Mouse (Mus musculus) neural tube, embryonic 14.5 days (tissue): ENCODE measurements at regions not wholly inside any gene's neighbourhood (a gene's known extent, or its start where the extent isn't known, plus 50 kb on each side); places are given as distances from the start of the nearest gene placed in this dataset.

Experiments
- ATAC-seq: fragments of 200-750 bp; cut with Nextera tagmentation; 2 replicates; pipeline ENCODE4 v1.8.0; 2017; ENCODE audit warnings: low read depth, mild to moderate bottlenecking, moderate TSS enrichment, moderate library complexity
- H3K27ac ChIP-seq: fragments of 300-500 bp; sonication (generic); 2 replicates; pipeline ENCODE4 v1.5.1; 2014; ENCODE audit warnings: low read depth, mild to moderate bottlenecking, control low read depth, low read length, moderate library complexity, mixed read lengths
- H3K27me3 ChIP-seq: fragments of 300-500 bp; sonication (generic); 2 replicates; pipeline ENCODE4 v1.6.1; 2014; ENCODE audit warnings: low read length; ENCODE audit not compliant: control insufficient read depth, insufficient read depth
- H3K36me3 ChIP-seq: fragments of 300-500 bp; sonication (generic); 2 replicates; pipeline ENCODE4 v1.6.1; 2014; ENCODE audit warnings: low read length, mixed read lengths; ENCODE audit not compliant: control insufficient read depth, insufficient read depth
- H3K4me1 ChIP-seq: fragments of 300-500 bp; sonication (generic); 2 replicates; pipeline ENCODE4 v1.6.1; 2014; ENCODE audit warnings: low read length; ENCODE audit not compliant: control insufficient read depth, insufficient read depth
- H3K4me2 ChIP-seq: fragments of 300-500 bp; sonication (generic); 2 replicates; pipeline ENCODE4 v1.6.1; 2014; ENCODE audit warnings: mild to moderate bottlenecking, low read depth, low read length, control low read depth
- H3K4me3 ChIP-seq: fragments of 300-500 bp; sonication (generic); 2 replicates; pipeline ENCODE4 v1.5.1; 2014; ENCODE audit warnings: low read depth, low read length, control low read depth, mixed read lengths
- H3K9ac ChIP-seq: fragments of 300-500 bp; sonication (generic); replicated peaks from 2 replicates; pipeline ENCODE4 v1.6.1; 2014; ENCODE audit warnings: low read depth, mild to moderate bottlenecking, control low read depth, low read length, mixed read lengths
- H3K9me3 ChIP-seq: fragments of 300-500 bp; sonication (generic); 2 replicates; pipeline ENCODE4 v1.6.1; 2016; ENCODE audit warnings: low read length; ENCODE audit not compliant: control insufficient read depth
- WGBS: fragments of 180-500 bp; shearing (Covaris S2); extraction: QIAGEN DNeasy Blood & Tissue Kit; methylation state at CpG from one replicate; pipeline ENCODE4 v1.1.7; 2014; 5-methylcytosine and 5-hydroxymethylcytosine counted together

GRCm38 (mm10) chr3:104327034-104327729 lies 107.0 kb upstream of the Magi3 start:
- ATAC-seq = no peak
- H3K27ac ChIP-seq = no peak overlapping the region
- H3K4me2 ChIP-seq = no peak overlapping the region
- H3K27me3 ChIP-seq = no peaks in the 10 kb centered on the region
- no peak overlapping the region for H3K4me3 ChIP-seq
- H3K4me1 ChIP-seq = no peaks in the 10 kb centered on the region
- H3K9ac ChIP-seq = no peak overlapping the region
- H3K9me3 ChIP-seq = no peaks in the 10 kb centered on the region
- 88% methylated on average over 12 of the region's 12 CpGs for WGBS
- no peaks in the 10 kb centered on the region for H3K36me3 ChIP-seq

GRCm38 (mm10) chr3:104322591-104322990 lies 102.4 kb upstream of the Magi3 start:
- WGBS = 68% methylated on average over 2 of the region's 2 CpGs
- H3K4me3 ChIP-seq = no peak overlapping the region

GRCm38 (mm10) chr3:104320404-104320803 lies 100.2 kb upstream of the Magi3 start:
- Histone ChIP-seq H3K27me3 (no peaks in the 10 kb centered on the region), H3K4me2 (no peak overlapping the region), H3K4me3 (no peak overlapping the region), H3K27ac (no peak overlapping the region), H3K9me3 (no peaks in the 10 kb centered on the region), H3K36me3 (no peaks in the 10 kb centered on the region), H3K4me1 (peaks cover 10% of the 10 kb centered on the region; the same call in 1 of the 2 replicates), H3K9ac (no peak overlapping the region)
- no peak for ATAC-seq
- WGBS = 62% methylated on average over 4 of the region's 4 CpGs

More at GRCm38 (mm10) chr3:104322591-104322990, 102.4 kb upstream of the Magi3 start:
- no peak overlapping the region for H3K9ac ChIP-seq
- no peak for ATAC-seq
- H3K27ac ChIP-seq = no peak overlapping the region
- H3K4me1 ChIP-seq = peaks cover 10% of the 10 kb centered on the region; the same call in 1 of the 2 replicates
- H3K4me2 ChIP-seq = no peak overlapping the region
- no peaks in the 10 kb centered on the region for H3K9me3 ChIP-seq
- no peaks in the 10 kb centered on the region for H3K27me3 ChIP-seq
- H3K36me3 ChIP-seq = no peaks in the 10 kb centered on the region

GRCm38 (mm10) chr3:104319377-104319776 lies 99.2 kb upstream of the Magi3 start:
- no peak overlapping the region for H3K4me2 ChIP-seq
- 55% methylated on average over 6 of the region's 6 CpGs for WGBS

GRCm38 (mm10) chr3:104318911-104319310 lies 98.7 kb upstream of the Magi3 start:
- ATAC-seq = peak; percentile 41; the same call in 1 of the 2 replicates
- Histone ChIP-seq H3K9ac (no peak overlapping the region), H3K36me3 (no peaks in the 10 kb centered on the region), H3K9me3 (no peaks in the 10 kb centered on the region), H3K27me3 (no peaks in the 10 kb centered on the region), H3K4me1 (peaks cover 10% of the 10 kb centered on the region; the same call in 1 of the 2 replicates), H3K4me3 (no peak overlapping the region), H3K4me2 (no peak overlapping the region), H3K27ac (no peak overlapping the region)
- WGBS = 38% methylated on average over 8 of the region's 8 CpGs

More at GRCm38 (mm10) chr3:104319377-104319776, 99.2 kb upstream of the Magi3 start:
- no peak for ATAC-seq
- Histone ChIP-seq H3K27me3 (no peaks in the 10 kb centered on the region), H3K27ac (no peak overlapping the region), H3K36me3 (no peaks in the 10 kb centered on the region), H3K9ac (no peak overlapping the region), H3K9me3 (no peaks in the 10 kb centered on the region), H3K4me3 (no peak overlapping the region), H3K4me1 (peaks cover 10% of the 10 kb centered on the region; the same call in 1 of the 2 replicates)

GRCm38 (mm10) chr3:104317528-104317927 lies 97.4 kb upstream of the Magi3 start:
- H3K36me3 ChIP-seq = no peaks in the 10 kb centered on the region
- no peak overlapping the region for H3K4me2 ChIP-seq
- H3K27me3 ChIP-seq = no peaks in the 10 kb centered on the region
- H3K4me3 ChIP-seq = no peak overlapping the region
- H3K9ac ChIP-seq = no peak overlapping the region
- 84% methylated on average over 4 of the region's 4 CpGs for WGBS
- no peaks in the 10 kb centered on the region for H3K9me3 ChIP-seq
- ATAC-seq = no peak
- H3K4me1 ChIP-seq = peaks cover 10% of the 10 kb centered on the region; the same call in 1 of the 2 replicates
- H3K27ac ChIP-seq = no peak overlapping the region

GRCm38 (mm10) chr3:104313063-104313462 lies 92.9 kb upstream of the Magi3 start:
- 79% methylated on average over 4 of the region's 4 CpGs for WGBS

GRCm38 (mm10) chr3:104306961-104307360 lies 86.8 kb upstream of the Magi3 start:
- no peak for ATAC-seq
- no peak overlapping the region for H3K27ac ChIP-seq
- H3K9me3 ChIP-seq = no peaks in the 10 kb centered on the region
- WGBS = 96% methylated on average over 1 of the region's 1 CpGs
- H3K4me1 ChIP-seq = no peaks in the 10 kb centered on the region
- H3K36me3 ChIP-seq = no peaks in the 10 kb centered on the region
- no peak overlapping the region for H3K4me3 ChIP-seq
- H3K4me2 ChIP-seq = no peak overlapping the region
- H3K9ac ChIP-seq = no peak overlapping the region
- no peaks in the 10 kb centered on the region for H3K27me3 ChIP-seq

More at GRCm38 (mm10) chr3:104313063-104313462, 92.9 kb upstream of the Magi3 start:
- no peaks in the 10 kb centered on the region for H3K9me3 ChIP-seq
- no peaks in the 10 kb centered on the region for H3K4me1 ChIP-seq
- no peak overlapping the region for H3K4me3 ChIP-seq
- ATAC-seq = no peak
- no peaks in the 10 kb centered on the region for H3K27me3 ChIP-seq
- H3K4me2 ChIP-seq = no peak overlapping the region
- no peak overlapping the region for H3K27ac ChIP-seq
- H3K36me3 ChIP-seq = no peaks in the 10 kb centered on the region
- no peak overlapping the region for H3K9ac ChIP-seq

GRCm38 (mm10) chr3:104305904-104306563 lies 85.9 kb upstream of the Magi3 start:
- Histone ChIP-seq H3K4me1 (no peaks in the 10 kb centered on the region), H3K4me2 (no peak overlapping the region), H3K27me3 (no peaks in the 10 kb centered on the region), H3K4me3 (no peak overlapping the region), H3K27ac (no peak overlapping the region), H3K9ac (no peak overlapping the region), H3K36me3 (no peaks in the 10 kb centered on the region), H3K9me3 (no peaks in the 10 kb centered on the region)
- 61% methylated on average over 12 of the region's 12 CpGs for WGBS
- ATAC-seq = no peak
